Mouse (Mus musculus): ENCODE measurements around the gene Xylt2.

DNA sequence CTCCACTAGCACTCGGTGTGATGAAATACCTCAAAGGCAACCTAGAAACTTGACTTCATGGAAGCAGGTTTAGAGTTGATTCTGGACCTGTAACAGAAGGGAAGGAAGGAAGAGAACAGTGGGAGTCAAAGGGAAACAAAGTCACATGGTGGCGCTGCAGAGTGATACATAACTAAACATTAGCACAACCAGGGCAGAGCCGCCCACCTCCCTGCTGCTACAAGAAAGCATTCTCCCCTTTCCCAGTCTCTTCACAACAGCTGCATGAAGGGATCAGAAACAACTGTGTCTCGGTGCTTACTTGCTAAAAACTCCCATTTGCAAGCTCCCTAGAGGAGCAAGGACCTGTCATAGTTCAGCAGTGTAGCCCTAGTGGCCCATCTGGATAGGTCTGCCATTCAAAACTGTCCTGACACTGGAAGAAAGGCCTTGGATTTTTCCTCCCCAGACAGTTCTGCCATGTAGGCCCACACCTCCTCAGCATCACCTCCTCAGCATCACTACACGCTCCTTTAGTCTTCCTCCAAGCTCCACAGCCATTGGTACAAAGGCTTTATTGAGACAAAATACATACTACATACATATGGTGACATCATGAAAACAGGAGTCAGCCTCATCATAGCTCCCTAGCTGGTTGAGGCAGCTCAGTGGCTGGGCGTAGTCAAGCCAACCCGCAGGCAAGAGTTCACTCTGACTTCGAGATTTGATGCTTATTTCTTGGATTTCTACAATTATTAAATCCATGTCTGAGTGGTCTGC lies 32.7 kb downstream of the Xylt2 start:
- TF ChIP-seq CTCF (conservative IDR thresholded peaks at IDR 0.05 in 1 of 2, IDR thresholded peaks at IDR 0.05 in 1 of 2; ENCODE audit: low read depth in 2 of 2, low read length in 2 of 2) (peak in 1 of 2 experiments; percentile 15; a peak in 1 of 4 replicates), RAD21 (IDR thresholded peaks at IDR 0.05; ENCODE audit: low read depth, low read length) (no peak; the same call in 1 of the 2 replicates), USF1 (IDR thresholded peaks at IDR 0.05; ENCODE audit: low read depth, low read length) (no peak)
